Mouse (Mus musculus) kidney, embryonic 14.5 days (tissue): ENCODE results near the gene Ap2m1. TPM values are rescaled to one million over a fixed set of nuclear protein-coding genes. Genes with fewer than 3 reads are reported as not detected.

Source experiments
- ATAC-seq: fragments of 200-750 bp; cut with Nextera tagmentation; 2 replicates; pipeline ENCODE4 v1.8.0; 2017; ENCODE audit warnings: moderate number of reproducible peaks, mild to moderate bottlenecking, moderate TSS enrichment, moderate library complexity; ENCODE audit not compliant: low FRiP score, low TSS enrichment
- H3K27ac ChIP-seq: fragments of 300-500 bp; sonication (generic); 2 replicates; pipeline ENCODE4 v1.5.1; 2014; ENCODE audit warnings: low read depth, mild to moderate bottlenecking, low read length, moderate library complexity, mixed read lengths
- H3K27me3 ChIP-seq: fragments of 300-500 bp; sonication (generic); 2 replicates; pipeline ENCODE4 v1.6.1; 2014; ENCODE audit warnings: mild to moderate bottlenecking, low read length; ENCODE audit not compliant: control insufficient read depth, insufficient read depth
- H3K36me3 ChIP-seq: fragments of 300-500 bp; sonication (generic); 2 replicates; pipeline ENCODE4 v1.6.1; 2014; ENCODE audit warnings: low read length, mixed read lengths; ENCODE audit not compliant: control insufficient read depth, insufficient read depth
- H3K4me1 ChIP-seq: fragments of 300-500 bp; sonication (generic); 2 replicates; pipeline ENCODE4 v1.6.1; 2014; ENCODE audit warnings: low read length, mixed read lengths; ENCODE audit not compliant: control insufficient read depth, insufficient read depth
- H3K4me2 ChIP-seq: fragments of 300-500 bp; sonication (generic); replicated peaks from 2 replicates; pipeline ENCODE4 v1.6.1; 2014; ENCODE audit warnings: low read depth, mild to moderate bottlenecking, low read length
- H3K4me3 ChIP-seq: fragments of 300-500 bp; sonication (generic); 2 replicates; pipeline ENCODE4 v1.5.1; 2014; ENCODE audit warnings: mild to moderate bottlenecking, low read length
- H3K9ac ChIP-seq: fragments of 300-500 bp; sonication (generic); 2 replicates; pipeline ENCODE4 v1.6.1; 2014; ENCODE audit warnings: low read depth, mild to moderate bottlenecking, low read length, moderate library complexity
- H3K9me3 ChIP-seq: fragments of 300-500 bp; sonication (generic); 2 replicates; pipeline ENCODE4 v1.6.1; 2016; ENCODE audit warnings: low read length; ENCODE audit not compliant: control insufficient read depth
- WGBS: fragments of 180-500 bp; shearing (Covaris S2); extraction: QIAGEN DNeasy Blood & Tissue Kit; methylation state at CpG from one replicate; pipeline ENCODE4 v1.1.7; 2014; 5-methylcytosine and 5-hydroxymethylcytosine counted together
- polyA plus RNA-seq: library from polyadenylated mRNA; unstranded; fragments of >200 nt; fragmentation: Nextera tagmentation; extraction: Ambion mirVana; gene quantifications from 2 replicates; pipeline ENCODE4 v1.2.1, GENCODE M21; 2014

Gene Ap2m1
- polyA plus RNA-seq, 1 experiment from 2014 or later: 607 TPM

- peaks cover 18% of the 10 kb centered on the region; the same call in 1 of the 2 replicates for H3K36me3 ChIP-seq
- H3K9ac ChIP-seq: peak overlapping the region; percentile 96
- no peaks in the 10 kb centered on the region for H3K27me3 ChIP-seq
- H3K9me3 ChIP-seq: no peaks in the 10 kb centered on the region
- H3K27ac ChIP-seq: peak overlapping the region; percentile 90
- peak; percentile 26 for ATAC-seq
- peak overlapping the region; percentile 83 for H3K4me3 ChIP-seq
- H3K4me2 ChIP-seq: peak overlapping the region; percentile 77
- under 1% methylated on average over 26 of the region's 26 CpGs for WGBS
- peaks cover 9% of the 10 kb centered on the region for H3K4me1 ChIP-seq
Measured at GRCm38 (mm10) chr16:20517216-20517615, 18.1 kb upstream of the Ap2m1 start.

GRCm38 (mm10) chr16:20517701-20518374 lies 17.4 kb upstream of the Ap2m1 start:
- Histone ChIP-seq H3K4me2 (peak overlapping the region; percentile 77), H3K9ac (peak overlapping the region; percentile 96), H3K27me3 (no peaks in the 10 kb centered on the region), H3K4me1 (peaks cover 9% of the 10 kb centered on the region), H3K27ac (peak overlapping the region; percentile 90), H3K36me3 (peaks cover 19% of the 10 kb centered on the region; the same call in 1 of the 2 replicates), H3K9me3 (no peaks in the 10 kb centered on the region), H3K4me3 (peak overlapping the region; percentile 83)
- 0% methylated on average over 6 of the region's 6 CpGs for WGBS
- ATAC-seq: peak; percentile 38

- Histone ChIP-seq H3K4me3 (no peak overlapping the region), H3K4me1 (peaks cover under 1% of the 10 kb centered on the region; the same call in 1 of the 2 replicates), H3K27me3 (no peaks in the 10 kb centered on the region), H3K4me2 (no peak overlapping the region), H3K36me3 (peaks cover 78% of the 10 kb centered on the region), H3K9ac (no peak overlapping the region), H3K9me3 (no peaks in the 10 kb centered on the region), H3K27ac (no peak overlapping the region)
- ATAC-seq: no peak; the same call in 1 of the 2 replicates
- WGBS: 88% methylated on average over 10 of the region's 10 CpGs
Measured at GRCm38 (mm10) chr16:20523886-20524285, 11.4 kb upstream of the Ap2m1 start.

- Histone ChIP-seq H3K9me3 (no peaks in the 10 kb centered on the region), H3K36me3 (peaks cover 90% of the 10 kb centered on the region), H3K4me3 (no peak overlapping the region), H3K4me1 (no peaks in the 10 kb centered on the region), H3K27me3 (no peaks in the 10 kb centered on the region), H3K27ac (no peak overlapping the region), H3K4me2 (no peak overlapping the region), H3K9ac (no peak overlapping the region)
- 97% methylated on average over 5 of the region's 5 CpGs for WGBS
- ATAC-seq: no peak
Measured at GRCm38 (mm10) chr16:20528779-20529178, 6.5 kb upstream of the Ap2m1 start.

GRCm38 (mm10) chr16:20529375-20529774 lies 5.9 kb upstream of the Ap2m1 start:
- Histone ChIP-seq H3K4me1 (no peaks in the 10 kb centered on the region), H3K4me3 (no peak overlapping the region), H3K27ac (no peak overlapping the region), H3K9ac (no peak overlapping the region), H3K36me3 (peaks cover 84% of the 10 kb centered on the region), H3K4me2 (no peak overlapping the region), H3K9me3 (no peaks in the 10 kb centered on the region), H3K27me3 (no peaks in the 10 kb centered on the region)
- no peak for ATAC-seq
- 75% methylated on average over 1 of the region's 1 CpGs for WGBS

GRCm38 (mm10) chr16:20530941-20531340 lies 4.3 kb upstream of the Ap2m1 start:
- 97% methylated on average over 20 of the region's 20 CpGs for WGBS
- ATAC-seq: no peak

GRCm38 (mm10) chr16:20534617-20535295 lies 522 bp upstream of the Ap2m1 start:
- Histone ChIP-seq H3K4me3 (no peak overlapping the region), H3K9me3 (no peaks in the 10 kb centered on the region), H3K4me1 (peaks cover 22% of the 10 kb centered on the region), H3K4me2 (0 out of 2 replicates have a peak overlapping the region, but pooled peaks have one; percentile 19), H3K27ac (no peak overlapping the region), H3K27me3 (no peaks in the 10 kb centered on the region), H3K36me3 (peaks cover 56% of the 10 kb centered on the region), H3K9ac (no peak overlapping the region)
- ATAC-seq: no peak
- 48% methylated on average over 10 of the region's 10 CpGs for WGBS

More at GRCm38 (mm10) chr16:20530941-20531340, 4.3 kb upstream of the Ap2m1 start:
- Histone ChIP-seq H3K27me3 (no peaks in the 10 kb centered on the region), H3K9me3 (no peaks in the 10 kb centered on the region), H3K4me3 (no peak overlapping the region), H3K36me3 (peaks cover 70% of the 10 kb centered on the region), H3K9ac (no peak overlapping the region), H3K4me2 (no peak overlapping the region), H3K4me1 (no peaks in the 10 kb centered on the region), H3K27ac (no peak overlapping the region)

- H3K4me1 ChIP-seq: peaks cover 22% of the 10 kb centered on the region
- H3K4me3 ChIP-seq: peak overlapping the region; percentile 78
- H3K27me3 ChIP-seq: no peaks in the 10 kb centered on the region
- H3K9me3 ChIP-seq: no peaks in the 10 kb centered on the region
- ATAC-seq: no peak
- H3K9ac ChIP-seq: peak overlapping the region; percentile 81
- WGBS: 33% methylated on average over 9 of the region's 9 CpGs
- peak overlapping the region; percentile 26; the same call in 1 of the 2 replicates for H3K27ac ChIP-seq
- H3K4me2 ChIP-seq: peak overlapping the region; percentile 76
- peaks cover 56% of the 10 kb centered on the region for H3K36me3 ChIP-seq
Measured at GRCm38 (mm10) chr16:20536081-20536665, 895 bp downstream of the Ap2m1 start.
